Mouse (Mus musculus) lung, embryonic 14.5 days (tissue): ENCODE measurements around the gene Lrrc3c. TPM values are rescaled to one million over a fixed set of nuclear protein-coding genes. Genes with fewer than 3 reads are reported as not detected.

Experiments used
- ATAC-seq: fragments of 200-750 bp; cut with Nextera tagmentation; 2 replicates; pipeline ENCODE4 v1.8.0; 2017; ENCODE audit warnings: mild to moderate bottlenecking, moderate TSS enrichment, moderate library complexity; ENCODE audit not compliant: insufficient read depth
- DNase-seq: peaks from one replicate; pipeline ENCODE4 v3.0.0-alpha.2; 2015
- H3K27ac ChIP-seq: fragments of 300-500 bp; sonication (generic); 2 replicates; pipeline ENCODE4 v1.5.1; 2014; ENCODE audit warnings: low read depth, mild to moderate bottlenecking, moderate library complexity
- H3K27me3 ChIP-seq: fragments of 300-500 bp; sonication (generic); 2 replicates; pipeline ENCODE4 v1.6.1; 2014; ENCODE audit warnings: low read length, control low read depth; ENCODE audit not compliant: insufficient read depth
- H3K36me3 ChIP-seq: fragments of 300-500 bp; sonication (generic); 2 replicates; pipeline ENCODE4 v1.6.1; 2014; ENCODE audit warnings: control low read depth; ENCODE audit not compliant: insufficient read depth
- H3K4me1 ChIP-seq: fragments of 300-500 bp; sonication (generic); 2 replicates; pipeline ENCODE4 v1.6.1; 2014; ENCODE audit warnings: antibody characterized with exemption, control low read depth; ENCODE audit not compliant: insufficient read depth
- H3K4me2 ChIP-seq: fragments of 300-500 bp; sonication (generic); 2 replicates; pipeline ENCODE4 v1.6.1; 2014; ENCODE audit warnings: mild to moderate bottlenecking
- H3K4me3 ChIP-seq: fragments of 300-500 bp; sonication (generic); 2 replicates; pipeline ENCODE4 v1.5.1; 2014; ENCODE audit warnings: low read depth, low read length
- H3K9ac ChIP-seq: fragments of 300-500 bp; sonication (generic); 2 replicates; pipeline ENCODE4 v1.6.1; 2014
- H3K9me3 ChIP-seq: fragments of 300-500 bp; sonication (generic); 2 replicates; pipeline ENCODE4 v1.6.1; 2016; ENCODE audit warnings: low read depth, low read length, control low read depth
- CTCF ChIP-seq: IDR thresholded peaks from 2 replicates; pipeline ENCODE4 v1.5.1; 2016; ENCODE audit warnings: antibody characterized with exemption, low read depth
- WGBS: fragments of 180-500 bp; shearing (Covaris S2); extraction: QIAGEN DNeasy Blood & Tissue Kit; methylation state at CpG from one replicate; pipeline ENCODE4 v1.1.7; 2014; 5-methylcytosine and 5-hydroxymethylcytosine counted together
- polyA plus RNA-seq: library from polyadenylated mRNA; unstranded; fragments of >200 nt; fragmentation: Nextera tagmentation; extraction: Ambion mirVana; gene quantifications from 2 replicates; pipeline ENCODE4 v1.2.1, GENCODE M21; 2014

Gene Lrrc3c
- not detected in 2 replicates for polyA plus RNA-seq

- DNase-seq: no peak
- Histone ChIP-seq H3K4me3 (no peak within 1 kb of the TSS), H3K9ac (no peak within 1 kb of the TSS), H3K36me3 (no peaks in the 10 kb centered on the region), H3K27ac (no peak within 1 kb of the TSS), H3K9me3 (no peaks in the 10 kb centered on the region), H3K27me3 (peaks cover 9% of the 10 kb centered on the region; the same call in 1 of the 2 replicates), H3K4me1 (peaks cover 10% of the 10 kb centered on the region; the same call in 1 of the 2 replicates), H3K4me2 (no peak within 1 kb of the TSS)
- 73% methylated on average over 8 of the region's 8 CpGs for WGBS
- TF ChIP-seq CTCF: no peak
- no peak for ATAC-seq
Measured at GRCm38 (mm10) chr11:98597991-98598390, at the start of gene Lrrc3c. Gene Lrrc3c, plus strand, starts transcription at chr11:98598291.

DNA sequence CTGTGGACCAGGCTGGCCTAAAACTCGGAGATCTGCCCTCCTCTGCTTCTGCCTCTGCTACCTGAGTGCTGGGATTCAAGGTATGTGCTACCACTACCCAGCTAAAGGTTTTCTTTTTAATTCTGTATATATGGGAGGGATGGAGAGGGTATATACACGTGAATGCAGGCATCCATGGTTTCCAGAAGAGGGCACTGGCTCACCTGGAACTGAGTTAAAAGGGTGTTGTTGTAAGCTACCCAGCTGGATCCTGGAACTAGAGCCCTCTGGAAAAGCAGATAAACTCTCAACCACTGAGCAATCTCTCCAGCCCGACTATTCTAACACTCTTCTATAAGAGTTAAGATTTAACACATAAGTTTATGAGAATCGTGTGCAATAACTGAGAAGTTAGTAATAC, 48.7 kb upstream of the Lrrc3c start:
- Histone ChIP-seq H3K4me3 (no peak overlapping the region), H3K4me2 (no peak overlapping the region), H3K9me3 (no peaks in the 10 kb centered on the region), H3K4me1 (no peaks in the 10 kb centered on the region; the same call in 1 of the 2 replicates), H3K27me3 (peaks cover 50% of the 10 kb centered on the region), H3K27ac (no peak overlapping the region), H3K36me3 (no peaks in the 10 kb centered on the region), H3K9ac (no peak overlapping the region)
- peak; percentile 12; the same call in 1 of the 2 replicates for TF ChIP-seq CTCF
- ATAC-seq (no peak), DNase-seq (no peak)
- 57% methylated on average over 4 of the region's 4 CpGs for WGBS

DNA sequence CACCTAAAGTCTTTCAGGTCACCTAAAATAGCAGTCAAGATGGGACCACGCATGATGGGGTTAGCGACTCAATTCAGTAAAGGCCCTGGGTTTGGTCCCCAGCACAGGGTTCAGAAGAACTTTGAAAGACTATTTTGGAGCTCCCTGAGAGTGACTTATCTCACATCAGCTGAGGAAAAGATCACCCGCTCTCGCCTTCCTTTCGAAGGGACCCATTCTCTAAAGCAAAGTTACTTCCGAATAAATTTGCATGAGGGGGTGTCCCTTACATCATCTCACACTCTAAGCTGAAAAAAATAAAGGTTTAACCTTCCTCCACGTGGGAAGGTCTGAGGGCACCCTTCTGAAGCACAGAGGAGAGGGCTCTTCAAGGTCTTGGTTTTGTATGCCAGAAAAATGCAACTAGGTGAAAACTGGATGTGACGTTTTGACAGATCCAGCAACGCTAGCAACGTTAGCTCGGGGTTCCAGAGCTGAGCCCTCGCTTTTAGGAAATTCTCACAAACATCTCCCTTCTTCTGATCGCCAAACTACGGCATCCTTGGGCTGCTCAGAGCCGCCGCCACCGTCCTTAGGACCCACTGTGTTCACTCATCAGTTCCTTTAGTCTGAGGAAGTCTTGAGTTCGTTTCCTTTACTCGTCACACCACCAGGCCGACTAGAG, 47.6 kb upstream of the Lrrc3c start:
- H3K9ac ChIP-seq: 0 out of 2 replicates have a peak overlapping the region, but pooled peaks have one; percentile 56
- H3K9me3 ChIP-seq: no peaks in the 10 kb centered on the region
- DNase-seq: no peak
- peaks cover 41% of the 10 kb centered on the region for H3K27me3 ChIP-seq
- ATAC-seq: no peak
- H3K36me3 ChIP-seq: no peaks in the 10 kb centered on the region
- peak overlapping the region; percentile 62 for H3K4me2 ChIP-seq
- no peak overlapping the region for H3K27ac ChIP-seq
- H3K4me3 ChIP-seq: peak overlapping the region; percentile 62
- whole genome bisulfite sequencing: 16% methylated on average over 20 of the region's 20 CpGs
- TF ChIP-seq CTCF: no peak
- no peaks in the 10 kb centered on the region; the same call in 1 of the 2 replicates for H3K4me1 ChIP-seq

- Histone ChIP-seq H3K27ac (no peak within 1 kb of the TSS), H3K4me3 (peak within 1 kb of the TSS; percentile 62), H3K4me1 (no peaks in the 10 kb centered on the region; the same call in 1 of the 2 replicates), H3K4me2 (peak within 1 kb of the TSS; percentile 62), H3K9ac (peak within 1 kb of the TSS; percentile 56), H3K27me3 (peaks cover 34% of the 10 kb centered on the region), H3K36me3 (no peaks in the 10 kb centered on the region), H3K9me3 (no peaks in the 10 kb centered on the region)
- TF ChIP-seq CTCF: no peak
- 1% methylated on average over 49 of the region's 51 CpGs for WGBS
- ATAC-seq: peak; percentile 97
- DNase-seq: peak; percentile 96
Measured at GRCm38 (mm10) chr11:98550975-98551828, 46.9 kb upstream of the Lrrc3c start, which contains the start of gene Zpbp2. Gene Zpbp2, plus strand, starts transcription at chr11:98551097.

- Histone ChIP-seq H3K36me3 (no peaks in the 10 kb centered on the region), H3K9me3 (no peaks in the 10 kb centered on the region), H3K4me3 (no peak overlapping the region), H3K4me2 (no peak overlapping the region), H3K4me1 (no peaks in the 10 kb centered on the region; the same call in 1 of the 2 replicates), H3K27ac (no peak overlapping the region), H3K9ac (no peak overlapping the region), H3K27me3 (peaks cover 10% of the 10 kb centered on the region)
- ATAC-seq (no peak), DNase-seq (no peak)
- TF ChIP-seq CTCF: no peak
- 92% methylated on average over 4 of the region's 4 CpGs for WGBS
Measured at GRCm38 (mm10) chr11:98553966-98554365, 44.1 kb upstream of the Lrrc3c start.

- Histone ChIP-seq H3K9me3 (no peaks in the 10 kb centered on the region), H3K27ac (no peak overlapping the region), H3K36me3 (no peaks in the 10 kb centered on the region), H3K27me3 (peaks cover 2% of the 10 kb centered on the region), H3K4me2 (no peak overlapping the region), H3K4me1 (no peaks in the 10 kb centered on the region; the same call in 1 of the 2 replicates), H3K4me3 (no peak overlapping the region), H3K9ac (no peak overlapping the region)
- peak; percentile 21; the same call in 1 of the 2 replicates for TF ChIP-seq CTCF
- 63% methylated on average over 12 of the region's 12 CpGs for WGBS
- no peak for ATAC-seq
- no peak for DNase-seq
Measured at GRCm38 (mm10) chr11:98555124-98555700, 42.9 kb upstream of the Lrrc3c start.
